Mouse (Mus musculus) brain, adult 2 months (tissue): ENCODE results near the gene Olfr1282.

ENCODE experiments used
- DNase-seq: peaks from one replicate; pipeline ENCODE4 v3.0.0; 2011; ENCODE audit warnings: low read depth, low spot score

The Olfr1282 gene

GRCm38 (mm10) chr2:111335976-111336375 is at the start of gene Olfr1282:
Olfr1282 (minus strand) TSS chr2:111336076.
- no peak for DNase-seq

GRCm38 (mm10) chr2:111375222-111375621 is 39.3 kb upstream of the Olfr1282 start, which contains the start of gene Olfr1284:
Olfr1284 (plus strand) TSS chr2:111375522.
- DNase-seq, result no peak

- no peak for DNase-seq
Observed at GRCm38 (mm10) chr2:111366490-111366889, 30.6 kb upstream of the Olfr1282 start, which contains the start of gene Olfr1283. Olfr1283 (plus strand) TSS chr2:111366790.

DNA sequence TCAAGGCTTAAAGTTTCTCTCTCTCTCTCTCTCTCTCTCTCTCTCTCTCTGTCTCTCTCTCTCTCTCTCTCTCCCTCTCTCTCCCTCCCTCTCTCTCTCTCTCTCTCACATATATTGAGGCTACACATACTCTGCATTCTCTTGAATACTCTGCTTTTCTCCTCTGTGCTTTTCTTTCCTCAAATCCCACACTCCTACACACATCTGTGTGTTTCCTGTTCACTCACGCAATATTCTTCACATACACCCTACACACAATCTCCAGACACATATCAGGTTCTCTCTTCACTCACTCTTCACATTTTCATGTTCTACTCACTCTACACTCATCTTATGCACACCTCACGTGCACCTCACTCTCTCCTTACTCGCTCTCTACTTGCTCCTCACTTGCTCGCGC is 2.2 kb downstream of the Olfr1282 start:
- peak; percentile 10 for DNase-seq

DNA sequence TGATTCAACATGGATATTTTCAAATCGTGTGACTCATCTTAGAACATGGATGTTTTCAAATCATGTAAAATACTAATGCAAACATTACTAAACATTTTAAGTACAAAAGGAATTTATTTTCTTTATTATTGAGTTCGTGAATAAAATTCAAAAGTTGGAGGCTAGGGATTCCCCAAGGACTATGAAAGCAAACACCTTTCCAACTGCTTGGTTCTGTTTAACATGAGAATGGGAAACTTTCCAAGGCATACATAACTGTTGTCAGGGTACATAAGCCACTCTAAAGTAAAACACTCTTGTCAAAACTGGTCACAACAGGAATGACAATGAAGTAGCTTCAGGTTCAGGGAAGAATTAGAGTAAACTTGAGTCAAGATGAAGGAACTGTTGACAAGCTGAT is 9.7 kb downstream of the Olfr1282 start, which contains the start of gene Olfr1281:
Gene Olfr1281 (plus strand): TSS at position 301 of the 400 bp plus-strand sequence.
- DNase-seq, result no peak

- DNase-seq, result no peak
Observed at GRCm38 (mm10) chr2:111313717-111314116, 22.2 kb downstream of the Olfr1282 start, which contains the start of gene Olfr1280. Olfr1280 (plus strand) TSS chr2:111314017.

- DNase-seq, result peak; percentile 37
Observed at GRCm38 (mm10) chr2:111300374-111300773, 35.5 kb downstream of the Olfr1282 start, which contains the start of gene Olfr1279. Olfr1279 (plus strand) TSS chr2:111300635.

GRCm38 (mm10) chr2:111298541-111298940 is 37.3 kb downstream of the Olfr1282 start:
- no peak for DNase-seq

- no peak for DNase-seq
Observed at GRCm38 (mm10) chr2:111289836-111290235, 46.0 kb downstream of the Olfr1282 start, which contains the start of gene Olfr1278. Olfr1278 (plus strand) TSS chr2:111290136.
